Mouse (Mus musculus): ENCODE measurements around the gene Gprc5a.

Gprc5a gene

DNA sequence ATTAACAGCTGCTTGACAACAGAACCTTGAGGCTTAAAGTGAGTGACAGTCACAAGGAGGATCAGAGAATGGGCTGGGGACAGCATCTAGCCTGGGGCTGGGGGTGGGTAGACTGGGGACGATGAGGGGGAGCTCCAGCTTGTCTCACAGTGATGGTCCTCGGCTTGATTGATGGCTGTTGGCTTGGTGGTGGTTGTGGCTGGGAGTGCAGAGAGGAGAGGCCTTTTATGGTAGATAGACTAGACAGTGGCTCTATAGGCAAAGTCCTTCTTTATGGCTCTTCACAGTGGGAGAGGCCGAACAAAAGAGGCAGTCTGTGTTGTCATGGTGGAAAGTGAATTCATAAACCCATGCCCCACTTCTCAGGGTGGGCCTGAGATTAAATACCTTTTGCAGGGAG, 10.8 kb downstream of the Gprc5a start:
- no peak for DNase-seq

GRCm38 (mm10) chr6:135078420-135078819, 13.0 kb downstream of the Gprc5a start:
- no peak for DNase-seq

GRCm38 (mm10) chr6:135083991-135084502, 18.6 kb downstream of the Gprc5a start:
- no peak for DNase-seq

- DNase-seq, result no peak
Observed at GRCm38 (mm10) chr6:135085703-135086102, 20.3 kb downstream of the Gprc5a start.

DNA sequence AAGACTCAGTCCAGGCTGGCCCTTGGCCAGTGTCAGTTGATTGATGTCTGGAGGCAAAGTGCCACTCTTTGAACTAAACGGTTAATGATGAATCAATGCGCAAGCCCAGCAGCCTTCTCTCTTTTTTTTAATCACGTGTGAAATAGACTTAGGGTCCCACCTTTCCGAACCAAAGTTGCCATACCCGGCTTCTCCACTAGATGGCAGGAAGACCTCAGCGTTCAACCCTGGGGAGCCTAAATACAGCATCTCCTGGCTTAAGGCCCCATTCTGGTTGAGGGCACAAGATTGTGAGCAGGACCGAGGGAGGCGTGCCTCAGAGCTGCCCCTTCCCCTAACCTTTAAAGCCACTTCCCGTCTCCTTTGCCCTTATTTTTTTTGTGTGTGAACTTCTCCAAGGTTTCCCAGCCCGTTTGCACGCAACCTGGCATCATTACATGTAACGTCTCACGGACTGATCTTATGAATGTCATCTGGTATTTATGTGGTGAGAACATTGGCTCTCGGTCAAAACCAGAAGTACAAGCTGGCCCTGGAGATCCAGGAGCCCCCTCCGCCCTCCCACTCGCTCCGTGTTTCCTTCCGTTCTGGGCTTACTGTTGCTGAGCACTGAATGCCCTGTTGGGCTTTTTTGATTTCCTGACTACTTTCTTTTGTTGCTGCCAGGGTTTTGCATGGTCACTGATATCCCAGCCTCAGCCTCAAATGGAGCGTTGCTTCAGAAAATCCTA, 22.4 kb downstream of the Gprc5a start:
- DNase-seq, result peak; percentile 67

- DNase-seq, result peak; percentile 34
Observed at GRCm38 (mm10) chr6:135089786-135090185, 24.3 kb downstream of the Gprc5a start.

DNA sequence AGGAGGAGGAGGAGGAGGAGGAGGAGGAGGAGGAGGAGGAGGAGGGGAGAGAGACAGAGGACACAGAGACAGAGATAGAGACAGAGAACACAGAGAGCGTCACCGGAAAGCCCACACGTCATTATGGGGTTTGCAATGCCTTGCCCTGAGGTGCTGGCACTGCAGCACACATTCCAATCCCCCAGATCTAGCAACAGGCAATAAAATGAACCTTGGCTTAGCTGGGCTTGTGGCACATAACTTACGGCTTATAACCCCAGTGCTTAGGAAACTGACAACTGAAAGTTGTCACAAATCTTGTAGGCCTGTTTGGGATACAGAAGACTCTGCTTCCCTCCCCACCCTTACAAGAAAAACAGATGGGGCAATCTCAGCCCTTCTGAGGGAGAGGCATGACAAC, 25.2 kb downstream of the Gprc5a start:
- DNase-seq, result no peak

- peak; percentile 84 for DNase-seq
Observed at GRCm38 (mm10) chr6:135092798-135093470, 27.5 kb downstream of the Gprc5a start.

DNA sequence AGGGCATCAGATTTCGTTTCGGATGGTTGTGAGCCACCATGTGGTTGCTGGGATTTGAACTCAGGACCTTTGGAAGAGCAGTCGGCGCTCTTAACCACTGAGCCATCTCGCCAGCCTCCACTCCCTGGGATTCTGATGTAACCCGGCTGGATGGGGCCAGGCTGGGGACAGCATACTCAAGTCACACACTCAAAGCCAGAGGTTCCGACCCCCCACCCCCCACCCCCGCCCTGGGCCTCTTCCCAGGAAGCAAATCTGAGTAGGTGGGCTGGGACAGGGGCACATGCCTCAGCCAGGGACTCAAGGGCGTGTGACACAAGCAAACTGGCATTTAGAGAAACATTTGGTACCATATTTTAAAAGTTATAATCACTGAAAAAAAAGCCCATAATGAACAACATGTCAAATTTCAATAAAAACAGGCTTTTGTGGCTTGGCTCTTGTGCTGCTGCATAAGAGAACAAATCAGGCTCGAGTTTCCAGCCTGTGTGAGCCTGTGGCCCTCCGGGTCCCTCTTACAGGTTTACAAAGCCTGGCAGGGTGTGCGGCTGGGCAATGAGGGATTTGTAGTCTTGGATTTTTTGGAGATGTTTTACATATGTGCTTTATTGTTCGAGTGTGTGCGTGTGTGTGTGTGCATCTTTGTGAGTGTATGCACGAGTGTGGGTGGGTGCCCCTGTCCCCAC, 35.5 kb downstream of the Gprc5a start:
- no peak for DNase-seq

GRCm38 (mm10) chr6:135102736-135103303, 37.4 kb downstream of the Gprc5a start:
- no peak for DNase-seq

GRCm38 (mm10) chr6:135107014-135107413, 41.6 kb downstream of the Gprc5a start:
- no peak for DNase-seq

- DNase-seq, result no peak
Observed at GRCm38 (mm10) chr6:135112411-135113113, 47.1 kb downstream of the Gprc5a start.

GRCm38 (mm10) chr6:135113114-135113436, 47.6 kb downstream of the Gprc5a start:
- DNase-seq, result no peak

DNA sequence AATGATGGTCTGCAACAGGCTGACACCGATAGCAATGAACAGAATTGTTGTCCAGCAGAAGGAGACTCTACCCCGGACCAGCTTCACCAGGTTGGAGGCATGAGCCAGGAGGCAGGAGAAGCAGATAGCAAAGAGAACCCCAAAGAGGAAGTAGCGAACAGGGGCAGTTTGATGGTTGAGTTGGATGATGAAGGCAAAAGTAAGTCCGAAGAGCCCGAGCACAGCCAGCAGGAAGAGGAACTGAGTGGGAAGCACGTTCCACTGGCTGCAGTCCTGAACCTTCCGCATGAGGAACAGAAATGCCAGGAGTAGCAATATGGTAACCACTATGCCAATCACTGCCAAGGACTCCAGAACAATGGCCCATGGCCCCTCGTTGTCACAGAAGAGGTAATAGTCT, 51.0 kb downstream of the Gprc5a start:
- no peak for DNase-seq

DNA sequence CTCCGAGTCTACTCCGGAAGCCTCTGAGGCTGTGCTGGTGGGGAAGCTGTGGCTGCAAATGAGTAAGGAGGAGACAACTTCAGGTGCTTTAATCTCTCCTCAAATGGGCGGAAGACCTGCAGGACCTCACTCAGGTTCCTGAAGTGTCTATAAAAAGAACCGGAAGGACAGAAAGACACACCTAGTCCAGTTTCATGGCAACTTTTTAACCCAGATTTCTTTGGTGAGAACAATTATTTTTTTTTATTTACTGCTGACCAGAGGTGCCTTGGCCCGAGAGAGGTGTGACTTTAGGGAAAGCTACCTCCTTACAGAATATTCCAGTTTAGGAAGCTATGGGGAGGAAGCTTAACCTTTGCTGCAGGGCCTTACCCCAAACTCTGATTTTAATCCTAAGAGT, 52.7 kb downstream of the Gprc5a start, which contains the start of gene Gprc5d:
Gene Gprc5d (minus strand): TSS at position 101 of the 400 bp plus-strand sequence.
- no peak for DNase-seq

GRCm38 (mm10) chr6:135124755-135125380, 59.4 kb downstream of the Gprc5a start:
- no peak for DNase-seq

- no peak for DNase-seq
Observed at GRCm38 (mm10) chr6:135133086-135133485, 67.6 kb downstream of the Gprc5a start.

- no peak for DNase-seq
Observed at GRCm38 (mm10) chr6:135133486-135133885, 68.0 kb downstream of the Gprc5a start.
